Mouse (Mus musculus) embryonic facial prominence, embryonic 11.5 days (tissue): ENCODE data around the gene Hs6st1. TPM values are rescaled to one million over a fixed set of nuclear protein-coding genes. Genes with fewer than 3 reads are reported as not detected.

Experiments
- microRNA-seq: library from miRNA; unstranded; fragments of <30 nt; microRNA quantifications from one replicate; pipeline ENCODE4, GENCODE M21; 2016; ENCODE audit warnings: borderline number of aligned reads
- polyA plus RNA-seq: library from polyadenylated mRNA; unstranded; fragments of >200 nt; fragmentation: Nextera tagmentation; extraction: Ambion mirVana; gene quantifications from 2 replicates; pipeline ENCODE4 v1.2.1, GENCODE M21; 2014

Hs6st1 gene
- polyA plus RNA-seq, 1 experiment from 2014 or later: 10.9 TPM

Small RNA genes within 50 kb of the gene (microRNA-seq; reads per million reads assigned to microRNA genes)
- gene Mir6897: 3.8 reads per million

Other genes with a start within 250 kb of the Hs6st1 start
- 67.3 and 67.8 TPM in 2 replicates for gene Uggt1, start 176.3 kb downstream of the Hs6st1 start, polyA plus RNA-seq
- gene Neurl3, start 206.3 kb downstream of the Hs6st1 start, polyA plus RNA-seq: 0.64 and 1.2 TPM in 2 replicates
- gene Arid5a, start 239.3 kb downstream of the Hs6st1 start, polyA plus RNA-seq: 1.6 and 3.7 TPM in 2 replicates